Mouse (Mus musculus) kidney, adult 2 months (tissue): ENCODE measurements around the gene Trim25.

ENCODE experiments used
- CTCF ChIP-seq: fragments of 200-500 bp; conservative IDR thresholded peaks from 2 replicates; pipeline ENCODE4 v1.5.1; 2011; ENCODE audit warnings: low read depth, mild to moderate bottlenecking, control low read depth, low read length, moderate library complexity, mixed read lengths; ENCODE audit not compliant: insufficient read depth, insufficient read length
- POLR2A ChIP-seq: fragments of 200-500 bp; IDR thresholded peaks from one replicate; pipeline ENCODE4 v1.6.1; 2011; ENCODE audit warnings: low read depth, low read length, control low read depth

- no peak for TF ChIP-seq CTCF
- TF ChIP-seq POLR2A: no peak
These were observed 2.4 kb downstream of the Trim25 start for GRCm38 (mm10) chr11:89001569-89001968.
